Mouse (Mus musculus) 416B (cell line): ENCODE results near the gene Timm17b.
"Not testable (repeated sequence)": the region's sequence is repeated elsewhere in the genome, so short reads cannot be mapped to it uniquely, and the experiment has no call there.

Experiments used
- DNase-seq: peaks from one replicate; pipeline ENCODE4 v3.0.0; 2011; ENCODE audit warnings: low read depth

Timm17b gene

GRCm38 (mm10) chrX:7898880-7899874, at the start of gene Timm17b, which contains the start of gene Pqbp1:
TSS of gene Timm17b (plus strand) at chrX:7899357.
TSS of gene Pqbp1 (minus strand) at chrX:7899269.
- DNase-seq, result peak; percentile 98

DNA sequence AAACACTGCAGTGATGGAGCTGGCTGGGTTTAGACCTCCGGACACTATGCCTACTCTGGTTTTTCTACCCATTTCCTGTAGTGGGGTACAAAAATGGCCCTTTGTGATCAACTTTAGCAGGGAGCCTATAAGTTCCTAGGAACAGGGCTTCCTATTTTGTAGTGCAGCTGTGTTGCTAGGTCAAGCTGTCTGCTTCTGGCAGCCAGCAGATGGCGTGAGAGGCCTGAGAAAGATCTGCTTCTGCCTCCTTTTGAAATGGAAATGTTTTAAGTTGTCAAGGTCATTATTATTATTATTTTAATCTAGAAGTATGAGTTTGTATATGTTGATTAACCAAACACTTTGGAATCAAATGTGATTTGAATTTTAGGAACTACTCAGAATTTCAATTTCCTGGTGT, 44.6 kb upstream of the Timm17b start:
- peak; percentile 77 for DNase-seq

- DNase-seq, result peak; percentile 88
These were observed 39.9 kb upstream of the Timm17b start for GRCm38 (mm10) chrX:7859191-7859753.

DNA sequence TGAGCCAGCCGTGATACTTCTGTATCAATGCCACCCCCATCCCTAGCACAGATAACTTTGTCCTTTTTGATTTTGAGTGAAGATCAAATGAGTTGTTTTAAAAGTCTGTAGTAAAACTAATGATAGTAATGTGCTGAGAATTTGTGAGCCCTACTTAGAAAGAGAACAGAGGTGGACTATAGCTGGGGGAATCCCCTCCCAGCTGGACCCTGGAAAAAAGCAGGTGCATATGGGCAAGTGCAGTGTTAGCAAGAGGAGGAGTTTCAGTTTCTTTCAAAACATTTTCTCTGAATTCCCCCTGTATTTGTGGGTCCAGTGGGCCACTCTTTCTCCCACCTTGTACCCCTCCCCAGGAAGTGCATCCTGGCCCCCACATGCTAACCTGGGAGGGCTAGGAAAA, 36.0 kb upstream of the Timm17b start:
- no peak for DNase-seq

DNA sequence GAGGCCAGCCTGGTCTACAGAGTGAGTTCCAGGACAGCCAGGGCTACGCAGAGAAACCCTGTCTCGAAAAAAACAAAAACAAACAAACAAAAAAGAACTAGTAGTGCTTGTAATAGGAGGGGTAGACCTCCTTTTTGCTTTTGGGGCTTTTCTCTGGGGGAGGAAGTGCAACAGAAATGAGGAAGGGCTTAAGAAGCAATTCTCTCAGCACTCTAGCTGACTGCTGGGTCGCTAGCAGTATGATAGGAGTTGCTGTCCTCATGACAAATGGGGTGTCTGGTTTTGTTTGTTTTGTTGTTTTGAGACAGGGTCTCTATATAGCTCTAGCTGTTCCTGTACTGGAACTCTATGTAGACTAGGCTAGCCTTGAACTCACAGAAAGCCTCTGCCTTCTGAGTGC, 34.6 kb upstream of the Timm17b start:
- no peak for DNase-seq

DNA sequence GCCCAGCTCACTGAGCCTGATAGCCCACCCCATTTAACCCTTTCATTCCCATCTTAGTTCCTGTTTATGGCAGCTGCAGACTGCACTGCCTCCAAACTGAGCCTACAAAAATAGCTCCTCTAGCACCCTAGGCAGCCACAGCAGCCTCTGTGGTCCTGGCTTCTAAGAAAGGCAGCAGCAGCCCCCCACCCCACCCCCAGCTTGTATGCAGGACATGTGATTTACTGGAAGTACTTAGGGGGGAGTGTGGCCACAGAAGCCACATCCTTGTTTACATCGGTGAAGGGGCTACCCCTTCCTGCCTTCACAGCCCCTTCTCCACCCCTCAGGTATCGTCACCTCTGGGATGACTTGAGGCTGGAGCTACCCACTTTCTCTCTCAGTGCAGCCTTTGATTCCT, 33.8 kb upstream of the Timm17b start:
- DNase-seq, result peak; percentile 54

- no peak for DNase-seq
These were observed 33.4 kb upstream of the Timm17b start for GRCm38 (mm10) chrX:7865786-7866185.

- no peak for DNase-seq
These were observed 32.0 kb upstream of the Timm17b start for GRCm38 (mm10) chrX:7867141-7867540.

DNA sequence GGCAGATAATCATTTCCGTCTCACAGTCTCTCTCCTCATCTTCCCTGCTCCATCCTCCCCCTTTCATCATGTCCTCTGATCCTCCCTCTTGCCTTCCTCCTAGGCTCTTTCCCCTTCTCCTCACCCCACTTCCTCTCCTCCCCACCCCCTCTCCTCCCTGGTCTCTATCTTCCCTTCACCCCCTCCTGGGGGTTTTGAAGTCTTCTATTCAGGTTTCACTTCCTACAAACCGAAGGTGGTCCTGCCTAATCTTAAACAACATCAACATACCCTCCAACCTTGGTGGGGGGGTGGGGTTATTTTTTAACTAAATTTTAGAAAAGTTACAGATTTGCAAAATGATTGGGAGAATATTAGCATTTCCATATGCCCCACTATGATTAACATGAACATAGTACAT, 30.7 kb upstream of the Timm17b start:
- no peak for DNase-seq

- no peak for DNase-seq
These were observed 29.3 kb upstream of the Timm17b start for GRCm38 (mm10) chrX:7869826-7870225.

GRCm38 (mm10) chrX:7878007-7878419, 21.1 kb upstream of the Timm17b start, which contains the start of gene Pim2:
TSS of gene Pim2 (plus strand) at chrX:7878262.
- peak; percentile 92 for DNase-seq

DNA sequence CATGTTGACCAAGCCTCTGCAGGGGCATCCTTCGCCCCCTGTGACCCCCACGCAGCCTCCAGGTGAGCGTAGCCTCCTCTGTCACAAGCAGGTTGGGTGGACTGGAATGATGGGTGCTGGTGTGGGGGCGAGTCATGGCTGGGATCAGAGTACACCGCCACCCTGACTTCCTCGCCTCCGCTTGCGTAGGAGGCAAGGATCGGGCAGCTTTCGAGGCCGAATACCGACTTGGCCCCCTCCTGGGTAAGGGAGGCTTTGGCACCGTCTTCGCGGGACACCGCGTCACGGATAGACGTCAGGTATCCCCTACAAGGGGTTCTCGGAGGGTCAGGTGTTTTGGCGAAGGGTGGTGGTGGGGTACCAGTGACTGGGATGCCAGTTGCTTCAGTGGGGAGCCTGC, 20.7 kb upstream of the Timm17b start:
- no peak for DNase-seq

GRCm38 (mm10) chrX:7879819-7880218, 19.3 kb upstream of the Timm17b start:
- peak; percentile 91 for DNase-seq

DNA sequence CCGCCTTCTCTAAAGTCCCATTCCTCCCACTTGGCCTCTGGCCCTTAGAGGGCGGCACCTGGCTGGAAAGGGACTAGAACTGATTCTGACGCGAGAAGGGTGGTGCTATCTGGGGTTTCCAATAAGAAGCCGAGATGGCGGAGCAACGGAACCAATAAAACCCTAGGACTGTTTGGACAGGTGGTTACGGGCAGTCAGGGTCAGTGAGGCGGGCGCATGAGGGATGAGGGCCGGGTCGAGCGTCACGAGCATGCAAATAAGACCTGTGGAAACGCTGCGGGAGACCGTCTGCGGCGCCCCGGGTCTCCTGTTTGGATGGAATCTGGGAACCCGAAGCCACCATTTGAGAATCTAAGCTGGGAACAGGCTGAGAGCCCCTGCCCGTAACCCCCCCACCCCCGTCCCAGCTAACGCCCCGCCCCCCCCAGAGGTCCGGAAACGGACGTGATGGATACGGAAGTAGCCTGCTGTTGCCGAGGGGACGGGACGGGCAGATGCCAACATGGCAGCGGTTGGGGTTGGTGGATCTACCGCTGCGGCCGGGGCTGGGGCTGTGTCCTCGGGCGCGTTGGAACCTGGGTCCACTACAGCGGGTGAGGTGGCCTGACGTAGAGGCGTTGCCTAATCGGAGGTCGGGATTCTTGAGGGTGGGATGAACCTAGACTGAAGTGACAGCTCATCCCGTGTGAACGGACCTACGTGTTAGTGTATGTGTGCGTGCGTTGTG, 15.2 kb upstream of the Timm17b start, which contains the start of gene Slc35a2:
TSS of gene Slc35a2 (plus strand) at position 188 of the 727 bp plus-strand sequence.
- DNase-seq, result peak; percentile 95

DNA sequence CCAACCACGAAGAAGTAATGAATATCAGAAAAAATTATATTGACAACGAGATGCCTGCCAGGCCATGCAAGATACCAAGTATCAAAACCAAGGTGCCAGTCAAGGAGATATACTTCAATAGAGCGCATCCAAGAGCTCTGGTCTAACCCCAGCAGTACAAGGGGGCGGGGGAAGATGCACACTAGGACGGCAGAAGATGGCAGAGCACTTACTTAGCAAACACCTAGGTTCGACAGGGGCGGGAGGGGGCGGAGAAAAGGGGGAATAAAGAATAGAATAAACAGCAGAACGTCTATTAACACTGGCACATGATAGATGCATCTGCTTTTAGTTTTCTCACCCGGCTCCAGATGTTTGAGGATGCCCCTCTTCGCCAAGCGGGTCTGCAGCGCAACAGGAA, 946 bp upstream of the Timm17b start:
- DNase-seq, result peak; percentile 21

GRCm38 (mm10) chrX:7904441-7904840, 5.3 kb downstream of the Timm17b start:
- DNase-seq, result no peak

DNA sequence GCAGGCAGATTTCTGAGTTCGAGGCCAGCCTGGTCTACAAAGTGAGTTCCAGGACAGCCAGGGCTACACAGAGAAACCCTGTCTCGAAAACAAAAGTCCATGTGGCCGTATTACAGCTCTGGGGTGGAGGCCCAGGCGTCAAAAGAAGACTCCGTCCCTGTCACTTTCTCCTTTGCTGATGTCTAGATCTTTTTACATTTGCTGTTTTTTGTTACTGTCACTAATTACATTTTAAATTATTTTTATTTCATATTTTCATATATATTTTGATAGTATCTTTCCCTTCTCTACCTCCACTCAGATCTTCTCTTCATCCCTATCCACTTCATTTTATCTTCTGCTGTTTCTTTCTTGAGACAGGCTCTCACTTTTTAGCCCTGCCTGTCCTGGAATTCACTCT, 8.6 kb downstream of the Timm17b start, which contains the start of gene Gm10491:
TSS of gene Gm10491 (minus strand) at position 101 of the 400 bp plus-strand sequence.
- DNase-seq, result no peak

- not testable (repeated sequence) for DNase-seq
These were observed 10.1 kb downstream of the Timm17b start, which contains the start of gene Gm10490 for GRCm38 (mm10) chrX:7909242-7909641. TSS of gene Gm10490 (plus strand) at chrX:7909542.

DNA sequence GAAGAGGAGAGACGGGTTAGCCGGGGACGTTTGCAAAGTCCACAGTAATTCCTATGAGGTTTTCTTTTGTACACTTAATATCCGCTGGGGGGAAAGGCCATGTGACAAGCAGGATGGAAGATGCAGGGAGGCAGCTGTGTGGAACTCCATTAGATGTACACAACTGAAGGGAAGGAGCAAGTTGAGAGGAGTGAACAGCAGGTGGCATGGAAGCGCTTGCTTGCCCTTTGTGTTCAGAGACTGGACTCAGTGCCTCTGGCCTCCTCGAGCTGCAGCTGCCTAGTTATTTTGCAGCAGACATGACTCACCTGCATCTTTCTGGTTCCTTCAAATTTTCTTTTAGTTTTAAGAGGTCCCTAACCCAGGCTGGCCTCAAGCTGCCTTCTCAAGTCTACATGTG, 11.3 kb downstream of the Timm17b start:
- DNase-seq, result peak; percentile 5

- peak; percentile 36 for DNase-seq
These were observed 16.5 kb downstream of the Timm17b start for GRCm38 (mm10) chrX:7915669-7916068.

GRCm38 (mm10) chrX:7917960-7918359, 18.8 kb downstream of the Timm17b start:
- peak; percentile 7 for DNase-seq
